Mouse (Mus musculus): Measurements from ENCODE around the gene Hyal3. TPM values are rescaled to one million over a fixed set of nuclear protein-coding genes. Genes with fewer than 3 reads are reported as not detected.
A peak's percentile ranks its signal among the peaks of the same experiment; 100 is the strongest.

The Hyal3 gene
- polyA plus RNA-seq, 1 experiment from 2014 or later = 0.33 TPM

GRCm38 (mm10) chr9:107547026-107547425 is 33.6 kb upstream of the Hyal3 start, which contains the start of gene Zmynd10:
TSS of gene Zmynd10 (plus strand) at chr9:107547298.
- peak; percentile 44; the same call in 1 of the 2 replicates for ATAC-seq (replicated peaks; ENCODE audit: insufficient number of reproducible peaks, low FRiP score, low TSS enrichment)
- Histone ChIP-seq H3K4me2 (peak within 1 kb of the TSS; percentile 55), H3K4me3 (ENCODE audit: low read depth, low read length) (peak within 1 kb of the TSS; percentile 17), H3K4me1 (ENCODE audit: control insufficient read depth, insufficient read depth, low read length) (peaks cover 31% of the 10 kb centered on the region), H3K36me3 (ENCODE audit: control insufficient read depth, insufficient read depth, low read length) (no peaks in the 10 kb centered on the region), H3K27ac (ENCODE audit: low read depth, low read length) (no peak within 1 kb of the TSS), H3K9ac (ENCODE audit: low read depth, low read length) (peak within 1 kb of the TSS; percentile 6; the same call in 1 of the 2 replicates), H3K27me3 (ENCODE audit: control insufficient read depth, insufficient read depth, low read length) (peaks cover 30% of the 10 kb centered on the region), H3K9me3 (replicated peaks; ENCODE audit: control insufficient read depth, low read length) (no peaks in the 10 kb centered on the region)
- 5% methylated on average over 20 of the region's 20 CpGs for WGBS (ENCODE audit: insufficient replicate concordance)

GRCm38 (mm10) chr9:107547957-107548356 is 32.7 kb upstream of the Hyal3 start:
- Histone ChIP-seq H3K27me3 (ENCODE audit: control insufficient read depth, insufficient read depth, low read length) (peaks cover 30% of the 10 kb centered on the region), H3K4me1 (ENCODE audit: control insufficient read depth, insufficient read depth, low read length) (peaks cover 33% of the 10 kb centered on the region), H3K27ac (ENCODE audit: low read depth, low read length) (no peak overlapping the region), H3K9me3 (replicated peaks; ENCODE audit: control insufficient read depth, low read length) (no peaks in the 10 kb centered on the region), H3K9ac (ENCODE audit: low read depth, low read length) (no peak overlapping the region), H3K4me2 (no peak overlapping the region), H3K36me3 (ENCODE audit: control insufficient read depth, insufficient read depth, low read length) (no peaks in the 10 kb centered on the region), H3K4me3 (ENCODE audit: low read depth, low read length) (no peak overlapping the region)
- 70% methylated on average over 5 of the region's 5 CpGs for WGBS (ENCODE audit: insufficient replicate concordance)
- no peak for ATAC-seq (replicated peaks; ENCODE audit: insufficient number of reproducible peaks, low FRiP score, low TSS enrichment)

GRCm38 (mm10) chr9:107548820-107549219 is 31.8 kb upstream of the Hyal3 start:
- 86% methylated on average over 10 of the region's 10 CpGs for WGBS (ENCODE audit: insufficient replicate concordance)
- Histone ChIP-seq H3K4me1 (ENCODE audit: control insufficient read depth, insufficient read depth, low read length) (peaks cover 40% of the 10 kb centered on the region), H3K27me3 (ENCODE audit: control insufficient read depth, insufficient read depth, low read length) (peaks cover 30% of the 10 kb centered on the region), H3K4me2 (no peak overlapping the region), H3K9me3 (replicated peaks; ENCODE audit: control insufficient read depth, low read length) (no peaks in the 10 kb centered on the region), H3K4me3 (ENCODE audit: low read depth, low read length) (no peak overlapping the region), H3K36me3 (ENCODE audit: control insufficient read depth, insufficient read depth, low read length) (no peaks in the 10 kb centered on the region), H3K9ac (ENCODE audit: low read depth, low read length) (no peak overlapping the region), H3K27ac (ENCODE audit: low read depth, low read length) (no peak overlapping the region)
- no peak for ATAC-seq (replicated peaks; ENCODE audit: insufficient number of reproducible peaks, low FRiP score, low TSS enrichment)

GRCm38 (mm10) chr9:107549297-107550074 is 31.1 kb upstream of the Hyal3 start:
- Histone ChIP-seq H3K9ac (ENCODE audit: low read depth, low read length) (no peak overlapping the region), H3K27me3 (ENCODE audit: control insufficient read depth, insufficient read depth, low read length) (peaks cover 30% of the 10 kb centered on the region), H3K4me3 (ENCODE audit: low read depth, low read length) (no peak overlapping the region), H3K27ac (ENCODE audit: low read depth, low read length) (no peak overlapping the region), H3K4me2 (no peak overlapping the region), H3K36me3 (ENCODE audit: control insufficient read depth, insufficient read depth, low read length) (no peaks in the 10 kb centered on the region), H3K4me1 (ENCODE audit: control insufficient read depth, insufficient read depth, low read length) (peaks cover 42% of the 10 kb centered on the region), H3K9me3 (replicated peaks; ENCODE audit: control insufficient read depth, low read length) (no peaks in the 10 kb centered on the region)
- WGBS (ENCODE audit: insufficient replicate concordance) = 73% methylated on average over 20 of the region's 20 CpGs
- ATAC-seq (replicated peaks; ENCODE audit: insufficient number of reproducible peaks, low FRiP score, low TSS enrichment) = no peak

GRCm38 (mm10) chr9:107550491-107551116 is 30.0 kb upstream of the Hyal3 start:
- no peak overlapping the region for H3K27ac ChIP-seq (ENCODE audit: low read depth, low read length)
- H3K4me2 ChIP-seq = peak overlapping the region; percentile 98
- 28% methylated on average over 23 of the region's 23 CpGs for WGBS (ENCODE audit: insufficient replicate concordance)
- no peak for ATAC-seq (replicated peaks; ENCODE audit: insufficient number of reproducible peaks, low FRiP score, low TSS enrichment)
- H3K4me3 ChIP-seq (ENCODE audit: low read depth, low read length) = peak overlapping the region; percentile 56
- H3K4me1 ChIP-seq (ENCODE audit: control insufficient read depth, insufficient read depth, low read length) = peaks cover 42% of the 10 kb centered on the region
- no peaks in the 10 kb centered on the region for H3K36me3 ChIP-seq (ENCODE audit: control insufficient read depth, insufficient read depth, low read length)
- H3K9me3 ChIP-seq (replicated peaks; ENCODE audit: control insufficient read depth, low read length) = no peaks in the 10 kb centered on the region
- peak overlapping the region; percentile 77 for H3K9ac ChIP-seq (ENCODE audit: low read depth, low read length)
- peaks cover 30% of the 10 kb centered on the region for H3K27me3 ChIP-seq (ENCODE audit: control insufficient read depth, insufficient read depth, low read length)

GRCm38 (mm10) chr9:107551117-107551889 is 29.3 kb upstream of the Hyal3 start, which contains the start of gene Rassf1:
TSS of gene Rassf1 (plus strand) at chr9:107551555.
- peak within 1 kb of the TSS; percentile 77 for H3K9ac ChIP-seq (ENCODE audit: low read depth, low read length)
- peak; percentile 40 for ATAC-seq (replicated peaks; ENCODE audit: insufficient number of reproducible peaks, low FRiP score, low TSS enrichment)
- H3K9me3 ChIP-seq (replicated peaks; ENCODE audit: control insufficient read depth, low read length) = no peaks in the 10 kb centered on the region
- H3K27ac ChIP-seq (ENCODE audit: low read depth, low read length) = peak within 1 kb of the TSS; percentile 62; the same call in 1 of the 2 replicates
- peak within 1 kb of the TSS; percentile 98 for H3K4me2 ChIP-seq
- peaks cover 30% of the 10 kb centered on the region for H3K27me3 ChIP-seq (ENCODE audit: control insufficient read depth, insufficient read depth, low read length)
- peak within 1 kb of the TSS; percentile 56 for H3K4me3 ChIP-seq (ENCODE audit: low read depth, low read length)
- H3K36me3 ChIP-seq (ENCODE audit: control insufficient read depth, insufficient read depth, low read length) = no peaks in the 10 kb centered on the region
- H3K4me1 ChIP-seq (ENCODE audit: control insufficient read depth, insufficient read depth, low read length) = peaks cover 47% of the 10 kb centered on the region
- WGBS (ENCODE audit: insufficient replicate concordance) = 1% methylated on average over 63 of the region's 63 CpGs

- H3K9me3 ChIP-seq (replicated peaks; ENCODE audit: control insufficient read depth, low read length) = no peaks in the 10 kb centered on the region
- no peak for ATAC-seq (replicated peaks; ENCODE audit: insufficient number of reproducible peaks, low FRiP score, low TSS enrichment)
- no peaks in the 10 kb centered on the region; the same call in 1 of the 2 replicates for H3K36me3 ChIP-seq (ENCODE audit: control insufficient read depth, insufficient read depth, low read length)
- H3K4me2 ChIP-seq = peak overlapping the region; percentile 98
- H3K9ac ChIP-seq (ENCODE audit: low read depth, low read length) = peak overlapping the region; percentile 77
- H3K27ac ChIP-seq (ENCODE audit: low read depth, low read length) = peak overlapping the region; percentile 62; the same call in 1 of the 2 replicates
- 12% methylated on average over 8 of the region's 8 CpGs for WGBS (ENCODE audit: insufficient replicate concordance)
- peaks cover 49% of the 10 kb centered on the region for H3K4me1 ChIP-seq (ENCODE audit: control insufficient read depth, insufficient read depth, low read length)
- H3K4me3 ChIP-seq (ENCODE audit: low read depth, low read length) = peak overlapping the region; percentile 56
- H3K27me3 ChIP-seq (ENCODE audit: control insufficient read depth, insufficient read depth, low read length) = peaks cover 30% of the 10 kb centered on the region
These were observed 28.7 kb upstream of the Hyal3 start for GRCm38 (mm10) chr9:107551890-107552355.

Measured in heart, embryonic 11.5 days (tissue).